Mouse (Mus musculus) embryonic fibroblast, embryonic 13.5 days (primary cell): Measurements from ENCODE around the gene Prkacb.

ENCODE experiments used
- CTCF ChIP-seq: IDR thresholded peaks from 2 replicates; pipeline ENCODE4 v1.5.1; 2011; ENCODE audit warnings: mild to moderate bottlenecking, control low read depth, low read length, moderate library complexity, borderline replicate concordance; ENCODE audit not compliant: insufficient read depth
- POLR2A ChIP-seq: IDR thresholded peaks from 2 replicates; pipeline ENCODE4 v1.6.1; 2011; ENCODE audit warnings: low read depth, mild to moderate bottlenecking, control low read depth, low read length, moderate library complexity

- no peak for TF ChIP-seq CTCF
- TF ChIP-seq POLR2A = no peak
These were observed 47.8 kb downstream of the Prkacb start for GRCm38 (mm10) chr3:146764871-146765529.
